Comparison of ENCODE assay signal across 8 mouse cellular contexts in genomic region chr6:119386821-119387220, GRCm38 (mm10). TPM values are rescaled to one million over a fixed set of nuclear protein-coding genes. Genes with fewer than 3 reads are reported as not detected.
DNase-seq lines count a peak whose midpoint lies in the region; ATAC-seq and TF ChIP-seq lines count a peak whose summit lies in the region.
"Had no signal": no experiment of that assay in that cellular context is flagged by ENCODE, and none has a peak within 500 bp of the region (broad histone marks: within the 10 kb centered on the region; RNA-seq: fewer than 3 reads in every experiment).

No protein-coding gene starts in this region.

- no peak for TF ChIP-seq EP300 in lung, postnatal 0 days (IDR thresholded peaks at IDR 0.05)
- no peak for TF ChIP-seq EP300 in stomach, postnatal 0 days (optimal IDR thresholded peaks at IDR 0.05)

- no peaks in the 10 kb centered on the region for H3K9me3 ChIP-seq in lung, postnatal 0 days (ENCODE audit: low read length)
- no peaks in the 10 kb centered on the region for H3K9me3 ChIP-seq in forebrain, embryonic 12.5 days
- H3K9me3 ChIP-seq in liver, embryonic 12.5 days (replicated peaks) = no peaks in the 10 kb centered on the region
- H3K9me3 ChIP-seq in stomach, postnatal 0 days (ENCODE audit: control insufficient read depth, low read length) = no peaks in the 10 kb centered on the region

- no peaks in the 10 kb centered on the region for H3K36me3 ChIP-seq in lung, postnatal 0 days (ENCODE audit: insufficient read depth, low read length)
- peaks cover 3% of the 10 kb centered on the region; the same call in 1 of the 2 replicates for H3K36me3 ChIP-seq in forebrain, embryonic 12.5 days (replicated peaks)
- peaks cover 27% of the 10 kb centered on the region for H3K36me3 ChIP-seq in liver, embryonic 12.5 days
- H3K36me3 ChIP-seq in stomach, postnatal 0 days (ENCODE audit: control insufficient read depth, insufficient read depth, low read length) = no peaks in the 10 kb centered on the region

- TF ChIP-seq CTCF in lung, postnatal 0 days (IDR thresholded peaks at IDR 0.05) = no peak
- no peak for TF ChIP-seq CTCF in stomach, postnatal 0 days (IDR thresholded peaks at IDR 0.05; ENCODE audit: low read depth)

- no peaks in the 10 kb centered on the region for H3K27me3 ChIP-seq in lung, postnatal 0 days (replicated peaks; ENCODE audit: insufficient read depth, low read length)
- H3K27me3 ChIP-seq in forebrain, embryonic 12.5 days = no peaks in the 10 kb centered on the region
- H3K27me3 ChIP-seq in liver, embryonic 12.5 days (replicated peaks) = no peaks in the 10 kb centered on the region
- H3K27me3 ChIP-seq in stomach, postnatal 0 days (ENCODE audit: control insufficient read depth, insufficient read depth, low read length) = no peaks in the 10 kb centered on the region

- 90% methylated on average over 1 of the region's 1 CpGs for WGBS in lung, postnatal 0 days
- 100% methylated on average over 1 of the region's 1 CpGs for WGBS in forebrain, embryonic 12.5 days
- 53% methylated on average over 1 of the region's 1 CpGs for WGBS in liver, embryonic 12.5 days (ENCODE audit: insufficient replicate concordance)
- WGBS in stomach, postnatal 0 days = 88% methylated on average over 1 of the region's 1 CpGs

- H3K4me1 ChIP-seq in lung, postnatal 0 days (ENCODE audit: insufficient read depth, low read depth, low read length) = peaks cover 2% of the 10 kb centered on the region; the same call in 1 of the 2 replicates
- H3K4me1 ChIP-seq in forebrain, embryonic 12.5 days = peaks cover 26% of the 10 kb centered on the region
- H3K4me1 ChIP-seq in liver, embryonic 12.5 days = peaks cover 51% of the 10 kb centered on the region
- H3K4me1 ChIP-seq in stomach, postnatal 0 days (replicated peaks; ENCODE audit: control insufficient read depth, insufficient read depth) = no peaks in the 10 kb centered on the region

- H3K27ac ChIP-seq in lung, postnatal 0 days (ENCODE audit: low read length) = peak overlapping the region; percentile 9; the same call in 1 of the 2 replicates
- H3K27ac ChIP-seq in forebrain, embryonic 12.5 days = no peak overlapping the region
- H3K27ac ChIP-seq in liver, embryonic 12.5 days = peak overlapping the region; percentile 23; the same call in 1 of the 2 replicates
- H3K27ac ChIP-seq in stomach, postnatal 0 days (replicated peaks) = no peak overlapping the region

- no peak for ATAC-seq in lung, postnatal 0 days
- no peak for ATAC-seq in forebrain, embryonic 12.5 days (ENCODE audit: low FRiP score)
- ATAC-seq in liver, embryonic 12.5 days = no peak
- ATAC-seq in stomach, postnatal 0 days (ENCODE audit: low FRiP score, low TSS enrichment) = no peak

- 0 out of 2 replicates have a peak overlapping the region, but pooled peaks have one; percentile 16 for H3K9ac ChIP-seq in lung, postnatal 0 days (replicated peaks; ENCODE audit: low read depth)
- H3K9ac ChIP-seq in forebrain, embryonic 12.5 days = no peak overlapping the region
- H3K9ac ChIP-seq in liver, embryonic 12.5 days = peak overlapping the region; percentile 99
- no peak overlapping the region for H3K9ac ChIP-seq in stomach, postnatal 0 days (ENCODE audit: low read length)

- H3K4me3 ChIP-seq in lung, postnatal 0 days (ENCODE audit: low read depth, low read length) = 0 out of 2 replicates have a peak overlapping the region, but pooled peaks have one; percentile 95
- no peak overlapping the region for H3K4me3 ChIP-seq in forebrain, embryonic 12.5 days (replicated peaks)
- peak overlapping the region; percentile 96 for H3K4me3 ChIP-seq in liver, embryonic 12.5 days
- peak overlapping the region; percentile 78; the same call in 1 of the 2 replicates for H3K4me3 ChIP-seq in stomach, postnatal 0 days (ENCODE audit: low read depth, low read length)

- DNase-seq in lung, postnatal 0 days (ENCODE audit: low spot score) = no peak
- DNase-seq in lung, postnatal 10 days = no peak
- DNase-seq in stomach, postnatal 0 days (ENCODE audit: low spot score) = no peak
- DNase-seq in kidney, postnatal 14 days = no peak
- no peak for DNase-seq in MN1 (ENCODE audit: low spot score)
- DNase-seq: lung, adult 2 months had no signal

- H3K4me2 ChIP-seq in lung, postnatal 0 days (replicated peaks; ENCODE audit: low read depth, low read length) = peak overlapping the region; percentile 75; the same call in 1 of the 2 replicates
- H3K4me2 ChIP-seq in forebrain, embryonic 12.5 days = peak overlapping the region; percentile 85
- peak overlapping the region; percentile 78 for H3K4me2 ChIP-seq in liver, embryonic 12.5 days
- H3K4me2 ChIP-seq in stomach, postnatal 0 days (replicated peaks; ENCODE audit: low read depth) = peak overlapping the region; percentile 73

RNA-seq across cellular contexts. Expression of gene Adipor2, which starts 30.7 kb away (rescaled TPM):
- polyA plus RNA-seq in lung, postnatal 0 days (2015; fragmentation: Nextera tagmentation; extraction: Ambion mirVana) = 60.7 and 66.4 TPM in 2 replicates
- polyA plus RNA-seq in forebrain, embryonic 12.5 days (2016; fragmentation: Nextera tagmentation; extraction: Ambion mirVana) = 31.5 and 35.1 TPM in 2 replicates
- polyA plus RNA-seq in liver, embryonic 12.5 days (2016; fragmentation: Nextera tagmentation; extraction: Ambion mirVana) = 30.2 TPM in 2 replicates
- polyA plus RNA-seq in stomach, postnatal 0 days (2015; fragmentation: Nextera tagmentation; extraction: Ambion mirVana) = 80.7 and 90.5 TPM in 2 replicates

RNA-seq across cellular contexts. Expression of gene Lrtm2, which starts 56.3 kb away (rescaled TPM):
- 0.20 and 0.29 TPM in 2 replicates for polyA plus RNA-seq in lung, postnatal 0 days (2015; fragmentation: Nextera tagmentation; extraction: Ambion mirVana)
- 0.68 and 0.70 TPM in 2 replicates for polyA plus RNA-seq in forebrain, embryonic 12.5 days (2016; fragmentation: Nextera tagmentation; extraction: Ambion mirVana)
- not detected in 2 replicates for polyA plus RNA-seq in liver, embryonic 12.5 days (2016; fragmentation: Nextera tagmentation; extraction: Ambion mirVana)
- 0.08 TPM in 2 replicates for polyA plus RNA-seq in stomach, postnatal 0 days (2015; fragmentation: Nextera tagmentation; extraction: Ambion mirVana)

Comparison
In these comparisons a context has a peak if more than half of its experiments do, and no peak if none do; other contexts are left out.
1. H3K27ac ChIP-seq: peak in lung, postnatal 0 days (single experiment) and liver, embryonic 12.5 days (single experiment); none in forebrain, embryonic 12.5 days (single experiment) and stomach, postnatal 0 days (single experiment).
2. H3K9ac ChIP-seq: peak in lung, postnatal 0 days (single experiment) and liver, embryonic 12.5 days (single experiment); none in forebrain, embryonic 12.5 days (single experiment) and stomach, postnatal 0 days (single experiment).
3. Peak in every context shown above with its lines, with median percentiles within 50 percentile points of each other: H3K4me2 ChIP-seq.